Mouse (Mus musculus) midbrain, embryonic 14.5 days (tissue): Measurements from ENCODE around the gene Myh15. TPM values are rescaled to one million over a fixed set of nuclear protein-coding genes. Genes with fewer than 3 reads are reported as not detected.

Experiments used
- ATAC-seq: fragments of 200-750 bp; cut with Nextera tagmentation; 2 replicates; pipeline ENCODE4 v1.8.0; 2017; ENCODE audit warnings: moderate number of reproducible peaks, moderate library complexity; ENCODE audit not compliant: low FRiP score, low TSS enrichment
- DNase-seq: peaks from one replicate; pipeline ENCODE4 v3.0.0-alpha.2; 2015
- H3K27ac ChIP-seq: fragments of 300-500 bp; sonication (generic); replicated peaks from 2 replicates; pipeline ENCODE4 v1.5.1; 2014; ENCODE audit warnings: mild to moderate bottlenecking, low read depth, low read length, moderate library complexity
- H3K27me3 ChIP-seq: fragments of 300-500 bp; sonication (generic); 2 replicates; pipeline ENCODE4 v1.6.1; 2014; ENCODE audit warnings: low read length, control low read depth, mixed read lengths; ENCODE audit not compliant: control insufficient read depth, insufficient read depth
- H3K36me3 ChIP-seq: fragments of 300-500 bp; sonication (generic); 2 replicates; pipeline ENCODE4 v1.6.1; 2014; ENCODE audit warnings: low read length, control low read depth; ENCODE audit not compliant: control insufficient read depth, insufficient read depth
- H3K4me1 ChIP-seq: fragments of 300-500 bp; sonication (generic); 2 replicates; pipeline ENCODE4 v1.6.1; 2014; ENCODE audit warnings: mild to moderate bottlenecking, antibody characterized with exemption, low read length, control low read depth; ENCODE audit not compliant: control insufficient read depth, insufficient read depth
- H3K4me2 ChIP-seq: fragments of 300-500 bp; sonication (generic); 2 replicates; pipeline ENCODE4 v1.6.1; 2014; ENCODE audit warnings: mild to moderate bottlenecking, low read length, moderate library complexity
- H3K4me3 ChIP-seq: fragments of 300-500 bp; sonication (generic); replicated peaks from 2 replicates; pipeline ENCODE4 v1.5.1; 2014; ENCODE audit warnings: low read depth, low read length
- H3K9ac ChIP-seq: fragments of 300-500 bp; sonication (generic); replicated peaks from 2 replicates; pipeline ENCODE4 v1.6.1; 2014; ENCODE audit warnings: mild to moderate bottlenecking, low read length, moderate library complexity
- H3K9me3 ChIP-seq: fragments of 300-500 bp; sonication (generic); 2 replicates; pipeline ENCODE4 v1.6.1; 2016; ENCODE audit warnings: low read length, control low read depth, mixed read lengths; ENCODE audit not compliant: control insufficient read depth
- WGBS: fragments of 180-500 bp; shearing (Covaris S2); extraction: QIAGEN DNeasy Blood & Tissue Kit; methylation state at CpG from one replicate; pipeline ENCODE4 v1.1.7; 2014; 5-methylcytosine and 5-hydroxymethylcytosine counted together
- polyA plus RNA-seq: library from polyadenylated mRNA; unstranded; fragments of >200 nt; fragmentation: Nextera tagmentation; extraction: Ambion mirVana; gene quantifications from 2 replicates; pipeline ENCODE4 v1.2.1, GENCODE M21; 2014

The Myh15 gene
- polyA plus RNA-seq, 1 experiment from 2014 or later, result not detected

GRCm38 (mm10) chr16:49128015-49128414 lies 70.7 kb downstream of the Myh15 start:
- 68% methylated on average over 1 of the region's 1 CpGs for WGBS
- DNase-seq, result no peak

GRCm38 (mm10) chr16:49156193-49156592 lies 98.9 kb downstream of the Myh15 start:
- Histone ChIP-seq H3K9me3 (no peaks in the 10 kb centered on the region), H3K4me1 (no peaks in the 10 kb centered on the region), H3K4me2 (no peak overlapping the region), H3K36me3 (no peaks in the 10 kb centered on the region), H3K4me3 (no peak overlapping the region), H3K27me3 (no peaks in the 10 kb centered on the region), H3K9ac (no peak overlapping the region), H3K27ac (no peak overlapping the region)
- ATAC-seq, result no peak
- WGBS, result 81% methylated on average over 2 of the region's 2 CpGs
- no peak for DNase-seq

More at GRCm38 (mm10) chr16:49128015-49128414, 70.7 kb downstream of the Myh15 start:
- Histone ChIP-seq H3K27me3 (no peaks in the 10 kb centered on the region), H3K4me2 (no peak overlapping the region), H3K4me3 (no peak overlapping the region), H3K9ac (no peak overlapping the region), H3K36me3 (no peaks in the 10 kb centered on the region), H3K9me3 (no peaks in the 10 kb centered on the region), H3K27ac (no peak overlapping the region), H3K4me1 (no peaks in the 10 kb centered on the region)
- ATAC-seq, result no peak

- H3K9me3 ChIP-seq, result no peaks in the 10 kb centered on the region
- peak; percentile 89 for DNase-seq
Observed at GRCm38 (mm10) chr16:49164349-49165137, 107.3 kb downstream of the Myh15 start.

GRCm38 (mm10) chr16:49165728-49166127 lies 108.4 kb downstream of the Myh15 start:
- WGBS, result 92% methylated on average over 11 of the region's 11 CpGs
- no peak overlapping the region for H3K4me3 ChIP-seq
- ATAC-seq (no peak), DNase-seq (no peak)
- no peaks in the 10 kb centered on the region for H3K27me3 ChIP-seq
- H3K9me3 ChIP-seq, result no peaks in the 10 kb centered on the region
- H3K4me2 ChIP-seq, result no peak overlapping the region
- no peak overlapping the region for H3K27ac ChIP-seq
- H3K4me1 ChIP-seq, result no peaks in the 10 kb centered on the region
- no peaks in the 10 kb centered on the region for H3K36me3 ChIP-seq
- H3K9ac ChIP-seq, result no peak overlapping the region

More at GRCm38 (mm10) chr16:49164349-49165137, 107.3 kb downstream of the Myh15 start:
- Histone ChIP-seq H3K4me1 (no peaks in the 10 kb centered on the region), H3K27me3 (no peaks in the 10 kb centered on the region), H3K27ac (no peak overlapping the region), H3K36me3 (no peaks in the 10 kb centered on the region), H3K4me2 (no peak overlapping the region), H3K4me3 (no peak overlapping the region), H3K9ac (no peak overlapping the region)
- WGBS, result 43% methylated on average over 7 of the region's 7 CpGs
- ATAC-seq, result peak; percentile 65; the same call in 1 of the 2 replicates

- Histone ChIP-seq H3K36me3 (no peaks in the 10 kb centered on the region), H3K4me1 (no peaks in the 10 kb centered on the region), H3K27me3 (no peaks in the 10 kb centered on the region), H3K27ac (no peak overlapping the region), H3K4me2 (no peak overlapping the region), H3K9me3 (no peaks in the 10 kb centered on the region), H3K4me3 (no peak overlapping the region), H3K9ac (no peak overlapping the region)
- 93% methylated on average over 12 of the region's 12 CpGs for WGBS
- no peak for ATAC-seq
- DNase-seq, result no peak
Observed at GRCm38 (mm10) chr16:49167325-49167724, 110.0 kb downstream of the Myh15 start.

GRCm38 (mm10) chr16:49175077-49175476 lies 117.8 kb downstream of the Myh15 start:
- DNase-seq (no peak), ATAC-seq (no peak)
- H3K4me1 ChIP-seq, result no peaks in the 10 kb centered on the region
- H3K27me3 ChIP-seq, result no peaks in the 10 kb centered on the region
- 89% methylated on average over 1 of the region's 1 CpGs for WGBS
- no peaks in the 10 kb centered on the region for H3K36me3 ChIP-seq
- no peak overlapping the region for H3K9ac ChIP-seq
- H3K27ac ChIP-seq, result no peak overlapping the region
- no peak overlapping the region for H3K4me2 ChIP-seq
- H3K9me3 ChIP-seq, result no peaks in the 10 kb centered on the region
- no peak overlapping the region for H3K4me3 ChIP-seq

- ATAC-seq (0 out of 2 replicates have a peak, but pooled peaks have one; percentile 20), DNase-seq (peak; percentile 12)
- H3K4me3 ChIP-seq, result no peak overlapping the region
- H3K9me3 ChIP-seq, result no peaks in the 10 kb centered on the region
- WGBS, result 67% methylated on average over 8 of the region's 8 CpGs
- H3K27me3 ChIP-seq, result no peaks in the 10 kb centered on the region
- no peak overlapping the region for H3K9ac ChIP-seq
- no peaks in the 10 kb centered on the region for H3K36me3 ChIP-seq
- H3K4me2 ChIP-seq, result no peak overlapping the region
- H3K27ac ChIP-seq, result no peak overlapping the region
- H3K4me1 ChIP-seq, result no peaks in the 10 kb centered on the region
Observed at GRCm38 (mm10) chr16:49175729-49176395, 118.6 kb downstream of the Myh15 start.

- no peaks in the 10 kb centered on the region for H3K9me3 ChIP-seq
- H3K4me3 ChIP-seq, result no peak overlapping the region
- DNase-seq (no peak), ATAC-seq (no peak)
- WGBS, result 53% methylated on average over 2 of the region's 2 CpGs
- no peak overlapping the region for H3K4me2 ChIP-seq
- no peaks in the 10 kb centered on the region for H3K27me3 ChIP-seq
- no peak overlapping the region for H3K9ac ChIP-seq
- H3K4me1 ChIP-seq, result no peaks in the 10 kb centered on the region
- H3K27ac ChIP-seq, result no peak overlapping the region
- H3K36me3 ChIP-seq, result no peaks in the 10 kb centered on the region
Observed at GRCm38 (mm10) chr16:49193521-49193920, 136.2 kb downstream of the Myh15 start.
